Mouse (Mus musculus) stomach, embryonic 16.5 days (tissue): ENCODE results near the gene Cacna1g. TPM values are rescaled to one million over a fixed set of nuclear protein-coding genes. Genes with fewer than 3 reads are reported as not detected.

Experiments used
- ATAC-seq: fragments of 200-750 bp; cut with Nextera tagmentation; 2 replicates; pipeline ENCODE4 v1.8.0; 2017; ENCODE audit warnings: moderate number of reproducible peaks, moderate TSS enrichment; ENCODE audit not compliant: insufficient read depth, low FRiP score
- H3K27ac ChIP-seq: fragments of 300-500 bp; sonication (generic); 2 replicates; pipeline ENCODE4 v1.5.1; 2014; ENCODE audit warnings: low read length
- H3K27me3 ChIP-seq: fragments of 300-500 bp; sonication (generic); 2 replicates; pipeline ENCODE4 v1.6.1; 2014; ENCODE audit warnings: low read length, control low read depth, mixed read lengths; ENCODE audit not compliant: control insufficient read depth, insufficient read depth
- H3K36me3 ChIP-seq: fragments of 300-500 bp; sonication (generic); 2 replicates; pipeline ENCODE4 v1.6.1; 2014; ENCODE audit warnings: low read length; ENCODE audit not compliant: control insufficient read depth, insufficient read depth
- H3K4me1 ChIP-seq: fragments of 300-500 bp; sonication (generic); 2 replicates; pipeline ENCODE4 v1.6.1; 2014; ENCODE audit warnings: low read length, control low read depth, mixed read lengths; ENCODE audit not compliant: control insufficient read depth, insufficient read depth
- H3K4me2 ChIP-seq: fragments of 300-500 bp; sonication (generic); 2 replicates; pipeline ENCODE4 v1.6.1; 2014; ENCODE audit warnings: low read depth, low read length, mixed read lengths
- H3K4me3 ChIP-seq: fragments of 300-500 bp; sonication (generic); replicated peaks from 2 replicates; pipeline ENCODE4 v1.5.1; 2014; ENCODE audit warnings: mild to moderate bottlenecking, low read length
- H3K9ac ChIP-seq: fragments of 300-500 bp; sonication (generic); 2 replicates; pipeline ENCODE4 v1.6.1; 2014; ENCODE audit warnings: low read length
- H3K9me3 ChIP-seq: fragments of 300-500 bp; sonication (generic); replicated peaks from 2 replicates; pipeline ENCODE4 v1.6.1; 2016; ENCODE audit warnings: low read length, control low read depth; ENCODE audit not compliant: control insufficient read depth
- WGBS: fragments of 180-500 bp; shearing (Covaris S2); extraction: QIAGEN DNeasy Blood & Tissue Kit; methylation state at CpG from one replicate; pipeline ENCODE4 v1.1.7; 2014; 5-methylcytosine and 5-hydroxymethylcytosine counted together
- polyA plus RNA-seq: library from polyadenylated mRNA; unstranded; fragments of >200 nt; fragmentation: Nextera tagmentation; extraction: Ambion mirVana; gene quantifications from 2 replicates; pipeline ENCODE4 v1.2.1, GENCODE M21; 2015

Gene Cacna1g
- polyA plus RNA-seq, 1 experiment from 2014 or later, result 7.9 TPM

DNA sequence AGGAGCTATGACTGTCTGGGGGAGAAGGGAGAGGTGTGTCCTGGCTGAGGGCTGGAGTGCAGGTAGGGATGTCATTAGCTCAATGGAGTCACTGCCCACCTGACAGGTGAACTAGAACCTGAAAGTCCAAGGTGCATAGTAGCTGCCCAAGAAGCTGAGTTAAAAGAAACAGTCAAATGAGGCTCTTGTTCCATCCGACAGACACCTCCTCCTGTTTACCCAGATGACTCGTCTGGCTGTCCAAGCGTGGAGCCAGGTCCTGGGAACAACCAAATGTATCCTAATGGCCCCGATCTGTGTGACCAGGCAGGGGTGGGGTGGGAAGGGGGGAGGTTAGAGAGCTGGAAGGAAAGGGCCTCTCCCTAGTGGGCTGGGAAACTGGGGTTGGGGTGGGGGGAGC is 28.7 kb downstream of the Cacna1g start:
- no peak overlapping the region for H3K9ac ChIP-seq
- H3K4me1 ChIP-seq, result 0 out of 2 replicates have a peak, but pooled peaks cover 4% of the 10 kb centered on the region
- H3K36me3 ChIP-seq, result no peaks in the 10 kb centered on the region
- no peaks in the 10 kb centered on the region for H3K9me3 ChIP-seq
- 32% methylated on average over 4 of the region's 4 CpGs for WGBS
- no peak for ATAC-seq
- no peak overlapping the region for H3K4me3 ChIP-seq
- no peak overlapping the region for H3K27ac ChIP-seq
- no peaks in the 10 kb centered on the region for H3K27me3 ChIP-seq
- H3K4me2 ChIP-seq, result no peak overlapping the region

DNA sequence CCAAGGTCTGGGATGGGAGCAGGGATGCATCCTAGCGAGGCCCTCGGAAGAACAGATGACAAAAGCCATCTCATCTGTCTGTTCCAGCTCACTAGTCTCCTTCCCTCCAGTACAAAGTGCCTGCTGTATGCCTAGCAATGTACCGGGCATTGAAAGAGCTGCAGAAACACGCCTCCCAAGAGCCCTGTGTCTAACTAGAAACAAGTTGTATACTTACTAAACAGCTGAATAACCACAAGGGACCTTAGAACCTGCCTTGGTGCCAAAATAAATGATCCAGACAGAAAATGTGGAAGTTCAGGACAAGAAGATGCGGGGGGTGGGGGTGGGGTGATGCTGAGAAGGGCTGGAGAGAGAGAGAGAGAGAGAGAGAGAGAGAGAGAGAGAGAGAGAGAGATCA is 29.2 kb downstream of the Cacna1g start:
- no peak for ATAC-seq
- Histone ChIP-seq H3K36me3 (no peaks in the 10 kb centered on the region), H3K4me3 (no peak overlapping the region), H3K9me3 (no peaks in the 10 kb centered on the region), H3K27ac (no peak overlapping the region), H3K4me2 (no peak overlapping the region), H3K9ac (no peak overlapping the region), H3K27me3 (no peaks in the 10 kb centered on the region), H3K4me1 (0 out of 2 replicates have a peak, but pooled peaks cover 4% of the 10 kb centered on the region)
- WGBS, result 65% methylated on average over 5 of the region's 5 CpGs

DNA sequence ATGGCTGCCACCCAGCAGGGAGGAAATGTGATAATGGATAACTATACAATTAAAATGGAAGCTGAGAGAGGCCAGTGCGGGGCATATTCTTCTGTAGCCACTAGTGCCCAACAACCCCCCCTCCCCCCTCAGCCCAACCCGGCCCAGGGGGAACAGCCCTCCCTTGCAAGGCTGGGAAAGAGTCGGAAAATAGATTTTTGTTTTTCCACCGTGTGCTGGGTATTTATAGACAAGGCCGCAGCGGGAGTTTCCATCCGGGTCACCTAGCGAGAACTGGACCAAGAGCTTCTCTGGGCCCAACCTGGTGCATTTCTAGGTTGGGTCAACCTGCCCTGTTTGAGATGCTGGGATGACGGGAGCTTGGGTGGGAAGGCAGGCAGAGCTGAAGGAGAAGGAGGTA is 32.2 kb downstream of the Cacna1g start:
- Histone ChIP-seq H3K27me3 (no peaks in the 10 kb centered on the region), H3K4me3 (no peak overlapping the region), H3K4me1 (no peaks in the 10 kb centered on the region), H3K36me3 (no peaks in the 10 kb centered on the region), H3K27ac (no peak overlapping the region), H3K4me2 (no peak overlapping the region), H3K9ac (no peak overlapping the region), H3K9me3 (no peaks in the 10 kb centered on the region)
- no peak for ATAC-seq
- WGBS, result 76% methylated on average over 9 of the region's 9 CpGs

DNA sequence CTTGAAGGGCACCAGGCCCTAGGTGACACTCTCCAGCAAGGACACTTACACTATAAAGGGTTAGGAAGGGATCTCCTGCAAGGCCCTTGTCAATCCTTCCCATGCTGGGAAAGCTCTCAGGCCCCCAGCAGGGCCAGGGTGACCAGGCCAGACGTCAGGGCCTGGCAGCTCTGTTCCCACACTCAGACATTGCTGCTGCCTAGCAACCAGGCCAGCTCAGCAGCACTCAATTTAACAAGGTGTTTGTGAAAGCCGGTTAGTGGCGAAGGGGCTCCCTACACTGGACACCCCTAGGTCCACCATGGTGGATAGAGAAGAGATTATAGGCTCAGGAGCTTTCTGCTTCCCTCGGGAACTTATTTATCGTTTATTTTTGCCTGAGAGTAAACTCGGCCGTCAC is 32.9 kb downstream of the Cacna1g start:
- no peaks in the 10 kb centered on the region for H3K27me3 ChIP-seq
- H3K27ac ChIP-seq, result no peak overlapping the region
- 46% methylated on average over 7 of the region's 7 CpGs for WGBS
- no peaks in the 10 kb centered on the region for H3K4me1 ChIP-seq
- H3K4me2 ChIP-seq, result no peak overlapping the region
- no peak overlapping the region for H3K4me3 ChIP-seq
- H3K9ac ChIP-seq, result no peak overlapping the region
- H3K9me3 ChIP-seq, result no peaks in the 10 kb centered on the region
- no peaks in the 10 kb centered on the region for H3K36me3 ChIP-seq
- ATAC-seq, result no peak

DNA sequence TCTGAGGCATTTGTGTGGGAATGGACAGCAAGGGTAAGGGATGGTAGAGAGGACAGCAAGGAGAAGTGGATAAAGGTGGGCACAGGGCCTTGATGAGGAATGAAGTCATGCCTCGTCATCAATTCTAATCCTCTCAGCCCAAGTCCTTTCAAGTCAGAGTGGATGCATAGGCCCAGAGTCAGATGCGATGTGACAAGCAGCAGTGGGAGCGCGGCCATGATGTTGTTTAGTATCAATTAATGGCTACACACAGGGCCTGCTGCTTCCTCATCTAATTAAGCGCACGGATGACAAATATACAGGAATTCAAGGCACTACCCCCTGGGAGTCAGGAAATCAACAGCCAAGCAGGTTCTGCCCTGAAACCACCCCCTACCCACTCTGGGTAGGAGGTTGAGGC is 33.6 kb downstream of the Cacna1g start:
- H3K4me1 ChIP-seq, result no peaks in the 10 kb centered on the region
- H3K9ac ChIP-seq, result no peak overlapping the region
- no peaks in the 10 kb centered on the region for H3K27me3 ChIP-seq
- no peak overlapping the region for H3K4me2 ChIP-seq
- WGBS, result 86% methylated on average over 6 of the region's 6 CpGs
- no peak overlapping the region for H3K27ac ChIP-seq
- no peak for ATAC-seq
- no peaks in the 10 kb centered on the region for H3K36me3 ChIP-seq
- no peaks in the 10 kb centered on the region for H3K9me3 ChIP-seq
- H3K4me3 ChIP-seq, result no peak overlapping the region

DNA sequence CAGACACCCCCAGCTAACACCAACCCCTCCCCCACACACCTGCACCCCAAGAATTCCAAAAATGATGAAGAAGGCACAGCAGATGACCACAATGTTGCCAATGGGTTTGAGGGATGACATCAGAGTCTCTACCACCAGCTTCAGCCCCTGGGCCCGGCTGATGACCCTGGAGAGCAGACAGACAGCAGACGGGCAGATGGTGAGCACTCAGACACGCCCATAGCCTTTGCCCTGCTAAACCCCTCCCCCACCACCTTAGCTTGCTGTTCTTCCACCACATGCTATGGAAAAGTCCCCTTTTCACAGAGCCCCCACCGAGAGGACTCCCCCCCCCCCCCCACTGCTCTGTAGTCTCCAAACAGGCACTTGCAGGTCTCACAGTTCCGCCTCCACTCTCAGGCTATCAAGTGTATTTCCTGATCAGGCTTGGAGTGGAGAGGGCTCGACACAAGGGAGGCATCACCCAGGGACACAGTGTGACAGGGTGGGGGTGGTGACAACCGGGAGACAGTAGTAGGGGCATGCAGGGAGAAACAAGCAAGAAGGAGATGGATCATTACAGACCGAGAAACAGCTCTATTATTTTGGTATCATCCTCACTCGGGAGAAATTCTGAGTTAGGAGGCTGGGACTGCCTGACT is 44.9 kb downstream of the Cacna1g start:
- peak; percentile 8; the same call in 1 of the 2 replicates for ATAC-seq
- H3K4me1 ChIP-seq, result peaks cover 27% of the 10 kb centered on the region
- H3K4me2 ChIP-seq, result no peak overlapping the region
- no peaks in the 10 kb centered on the region for H3K9me3 ChIP-seq
- no peaks in the 10 kb centered on the region; the same call in 1 of the 2 replicates for H3K27me3 ChIP-seq
- no peak overlapping the region for H3K9ac ChIP-seq
- peak overlapping the region; percentile 89 for H3K27ac ChIP-seq
- H3K36me3 ChIP-seq, result no peaks in the 10 kb centered on the region
- H3K4me3 ChIP-seq, result no peak overlapping the region
- WGBS, result 19% methylated on average over 9 of the region's 9 CpGs

DNA sequence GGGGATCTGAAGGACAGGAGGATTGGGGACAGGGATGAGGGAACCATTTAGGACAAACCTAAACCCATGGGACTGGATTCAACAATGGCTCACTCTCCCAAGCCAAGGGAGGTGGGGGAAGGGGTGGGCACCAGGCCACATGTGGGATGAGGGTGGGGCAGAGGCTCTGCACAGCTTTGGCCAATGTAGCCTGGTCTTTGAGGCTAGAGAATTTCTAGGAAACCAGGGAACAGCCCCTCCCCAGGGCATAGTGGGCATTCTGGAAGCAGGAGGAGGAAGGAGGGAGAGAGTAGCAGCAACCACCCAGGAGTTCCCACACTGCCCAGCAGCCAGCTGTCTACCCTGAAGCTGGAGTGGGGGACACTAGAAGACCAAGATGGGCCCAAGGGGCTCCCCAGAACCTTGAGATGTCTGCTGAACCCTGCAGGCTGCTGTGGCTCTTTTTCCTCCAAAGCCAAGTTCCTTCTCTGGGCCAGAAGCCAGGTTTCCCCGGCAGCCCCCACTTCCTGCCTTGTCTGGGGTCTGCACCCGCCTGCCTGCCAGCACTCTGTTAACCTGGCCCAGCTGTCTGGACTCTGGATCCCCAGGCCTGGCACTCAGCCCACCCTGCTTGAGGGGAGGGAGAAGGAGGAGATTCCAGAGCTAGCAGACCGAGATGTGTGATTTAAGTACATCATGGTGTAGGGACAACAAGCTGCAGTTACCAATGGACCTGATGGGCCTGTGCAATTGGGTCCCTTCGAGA is 45.7 kb downstream of the Cacna1g start:
- Histone ChIP-seq H3K9ac (peak overlapping the region; percentile 58), H3K4me3 (no peak overlapping the region), H3K27ac (peak overlapping the region; percentile 89), H3K4me1 (peaks cover 27% of the 10 kb centered on the region), H3K9me3 (no peaks in the 10 kb centered on the region), H3K27me3 (no peaks in the 10 kb centered on the region; the same call in 1 of the 2 replicates), H3K4me2 (peak overlapping the region; percentile 16; the same call in 1 of the 2 replicates), H3K36me3 (no peaks in the 10 kb centered on the region)
- 19% methylated on average over 4 of the region's 4 CpGs for WGBS
- ATAC-seq, result peak; percentile 91

DNA sequence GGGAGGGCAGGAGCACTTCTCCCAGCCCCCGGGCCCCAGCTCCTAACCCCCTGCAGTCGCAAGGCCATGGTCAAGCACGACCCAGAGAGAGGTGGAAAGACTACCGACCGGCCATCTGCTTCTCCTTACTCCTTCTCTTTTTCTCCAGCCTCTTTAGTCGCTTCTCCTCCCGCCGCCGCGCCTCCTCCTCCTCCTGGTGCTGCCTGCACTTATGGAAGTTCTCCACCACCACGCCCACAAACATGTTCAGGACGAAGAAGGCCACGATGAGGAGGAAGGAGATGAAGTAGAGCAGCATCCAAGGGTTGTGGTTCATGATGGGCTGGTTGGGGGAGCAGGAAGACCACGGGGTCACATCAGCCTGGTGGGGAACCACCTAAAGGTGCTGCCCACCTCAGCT is 48.3 kb downstream of the Cacna1g start:
- no peak overlapping the region for H3K27ac ChIP-seq
- H3K4me3 ChIP-seq, result no peak overlapping the region
- no peaks in the 10 kb centered on the region for H3K9me3 ChIP-seq
- no peak for ATAC-seq
- no peak overlapping the region for H3K4me2 ChIP-seq
- H3K4me1 ChIP-seq, result peaks cover 30% of the 10 kb centered on the region
- H3K27me3 ChIP-seq, result no peaks in the 10 kb centered on the region; the same call in 1 of the 2 replicates
- 55% methylated on average over 14 of the region's 14 CpGs for WGBS
- no peak overlapping the region for H3K9ac ChIP-seq
- no peaks in the 10 kb centered on the region for H3K36me3 ChIP-seq

DNA sequence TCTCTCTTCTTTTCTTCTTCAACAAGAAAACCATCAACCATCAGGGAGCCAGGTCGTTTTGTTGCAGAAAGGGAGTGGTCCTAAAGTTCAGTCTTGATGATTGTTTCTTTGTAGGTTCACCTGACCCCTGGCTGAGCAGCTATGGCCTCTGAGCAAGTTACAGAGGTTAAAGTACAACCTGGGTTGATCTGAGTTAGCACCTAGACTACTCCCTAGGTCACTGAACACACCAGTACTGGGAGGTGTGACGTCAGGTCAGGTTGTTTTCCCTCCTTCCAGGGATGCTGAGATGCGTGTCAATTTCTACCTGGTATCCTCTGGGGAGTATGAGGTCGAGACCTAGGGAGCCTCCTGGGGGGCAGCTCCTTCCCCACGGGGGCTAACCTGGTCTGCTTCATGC is 48.8 kb downstream of the Cacna1g start:
- Histone ChIP-seq H3K27ac (no peak overlapping the region), H3K4me1 (peaks cover 30% of the 10 kb centered on the region), H3K9me3 (no peaks in the 10 kb centered on the region), H3K27me3 (no peaks in the 10 kb centered on the region; the same call in 1 of the 2 replicates), H3K9ac (no peak overlapping the region), H3K36me3 (no peaks in the 10 kb centered on the region), H3K4me3 (no peak overlapping the region), H3K4me2 (no peak overlapping the region)
- WGBS, result 47% methylated on average over 5 of the region's 5 CpGs
- ATAC-seq, result no peak
